Mouse (Mus musculus) heart, embryonic 16.5 days (tissue): ENCODE data around the gene Frem1. TPM values are rescaled to one million over a fixed set of nuclear protein-coding genes. Genes with fewer than 3 reads are reported as not detected.

Experiments used
- ATAC-seq: fragments of 200-750 bp; cut with Nextera tagmentation; replicated peaks from 2 replicates; pipeline ENCODE4 v1.8.0; 2017; ENCODE audit warnings: moderate number of reproducible peaks; ENCODE audit not compliant: insufficient read depth, low FRiP score; ENCODE audit errors: extremely low read depth
- H3K27ac ChIP-seq: fragments of 300-500 bp; sonication (generic); 2 replicates; pipeline ENCODE4 v1.5.1; 2014; ENCODE audit warnings: mild to moderate bottlenecking, low read length, control low read depth, moderate library complexity
- H3K27me3 ChIP-seq: fragments of 300-500 bp; sonication (generic); 2 replicates; pipeline ENCODE4 v1.6.1; 2014; ENCODE audit warnings: low read length, mixed read lengths; ENCODE audit not compliant: control insufficient read depth, insufficient read depth
- H3K36me3 ChIP-seq: fragments of 300-500 bp; sonication (generic); 2 replicates; pipeline ENCODE4 v1.6.1; 2014; ENCODE audit not compliant: control insufficient read depth, insufficient read depth
- H3K4me1 ChIP-seq: fragments of 300-500 bp; sonication (generic); 2 replicates; pipeline ENCODE4 v1.6.1; 2014; ENCODE audit warnings: low read length, mixed read lengths; ENCODE audit not compliant: control insufficient read depth, insufficient read depth
- H3K4me2 ChIP-seq: fragments of 300-500 bp; sonication (generic); 2 replicates; pipeline ENCODE4 v1.6.1; 2014; ENCODE audit warnings: low read depth, mild to moderate bottlenecking, control low read depth, low read length
- H3K4me3 ChIP-seq: fragments of 300-500 bp; sonication (generic); 2 replicates; pipeline ENCODE4 v1.5.1; 2014; ENCODE audit warnings: mild to moderate bottlenecking, control low read depth, low read length
- H3K9ac ChIP-seq: fragments of 300-500 bp; sonication (generic); 2 replicates; pipeline ENCODE4 v1.6.1; 2014; ENCODE audit warnings: low read length, control low read depth
- H3K9me3 ChIP-seq: fragments of 300-500 bp; sonication (generic); replicated peaks from 2 replicates; pipeline ENCODE4 v1.6.1; 2016; ENCODE audit warnings: low read length; ENCODE audit not compliant: control insufficient read depth
- WGBS: fragments of 180-500 bp; shearing (Covaris S2); extraction: QIAGEN DNeasy Blood & Tissue Kit; methylation state at CpG from one replicate; pipeline ENCODE4 v1.1.7; 2014; 5-methylcytosine and 5-hydroxymethylcytosine counted together
- polyA plus RNA-seq: library from polyadenylated mRNA; unstranded; fragments of >200 nt; fragmentation: Nextera tagmentation; extraction: Ambion mirVana; gene quantifications from 2 replicates; pipeline ENCODE4 v1.2.1, GENCODE M21; 2015

The Frem1 gene
- 2.4 and 5.4 TPM in 2 replicates for polyA plus RNA-seq

GRCm38 (mm10) chr4:83051634-83052577 lies at the start of gene Frem1:
Gene Frem1 (minus strand): TSS chr4:83052339.
- Histone ChIP-seq H3K4me2 (peak within 1 kb of the TSS; percentile 63), H3K27me3 (no peaks in the 10 kb centered on the region; the same call in 1 of the 2 replicates), H3K4me3 (peak within 1 kb of the TSS; percentile 47), H3K27ac (peak within 1 kb of the TSS; percentile 54; the same call in 1 of the 2 replicates), H3K36me3 (no peaks in the 10 kb centered on the region), H3K9ac (peak within 1 kb of the TSS; percentile 46), H3K9me3 (no peaks in the 10 kb centered on the region), H3K4me1 (peaks cover 23% of the 10 kb centered on the region)
- ATAC-seq = peak; percentile 82
- WGBS = 5% methylated on average over 24 of the region's 24 CpGs

- Histone ChIP-seq H3K4me1 (peaks cover 1% of the 10 kb centered on the region; the same call in 1 of the 2 replicates), H3K9ac (no peak overlapping the region), H3K27ac (no peak overlapping the region), H3K27me3 (no peaks in the 10 kb centered on the region), H3K36me3 (no peaks in the 10 kb centered on the region), H3K4me3 (no peak overlapping the region), H3K4me2 (no peak overlapping the region), H3K9me3 (no peaks in the 10 kb centered on the region)
- 80% methylated on average over 7 of the region's 7 CpGs for WGBS
- ATAC-seq = no peak
These were observed 46.9 kb upstream of the Frem1 start for GRCm38 (mm10) chr4:83099025-83099424.

- H3K4me2 ChIP-seq = no peak overlapping the region
- no peak overlapping the region for H3K27ac ChIP-seq
- no peaks in the 10 kb centered on the region for H3K27me3 ChIP-seq
- no peaks in the 10 kb centered on the region for H3K9me3 ChIP-seq
- no peak overlapping the region for H3K4me3 ChIP-seq
- 81% methylated on average over 2 of the region's 2 CpGs for WGBS
- H3K36me3 ChIP-seq = no peaks in the 10 kb centered on the region
- ATAC-seq = no peak
- peaks cover 10% of the 10 kb centered on the region for H3K4me1 ChIP-seq
- H3K9ac ChIP-seq = no peak overlapping the region
These were observed 41.8 kb upstream of the Frem1 start for GRCm38 (mm10) chr4:83093941-83094340.

- no peaks in the 10 kb centered on the region for H3K27me3 ChIP-seq
- H3K9ac ChIP-seq = no peak overlapping the region
- WGBS = 24% methylated on average over 6 of the region's 6 CpGs
- peaks cover 10% of the 10 kb centered on the region for H3K4me1 ChIP-seq
- peak; percentile 91 for ATAC-seq
- no peaks in the 10 kb centered on the region for H3K9me3 ChIP-seq
- H3K4me3 ChIP-seq = no peak overlapping the region
- H3K27ac ChIP-seq = peak overlapping the region; percentile 61
- H3K36me3 ChIP-seq = no peaks in the 10 kb centered on the region
- no peak overlapping the region for H3K4me2 ChIP-seq
These were observed 38.7 kb upstream of the Frem1 start for GRCm38 (mm10) chr4:83090691-83091448.

- Histone ChIP-seq H3K9ac (no peak overlapping the region), H3K4me3 (no peak overlapping the region), H3K27me3 (no peaks in the 10 kb centered on the region), H3K4me1 (no peaks in the 10 kb centered on the region), H3K36me3 (no peaks in the 10 kb centered on the region), H3K27ac (peak overlapping the region; percentile 35; the same call in 1 of the 2 replicates), H3K4me2 (no peak overlapping the region), H3K9me3 (no peaks in the 10 kb centered on the region)
- 39% methylated on average over 13 of the region's 13 CpGs for WGBS
- no peak; the same call in 1 of the 2 replicates for ATAC-seq
These were observed 28.4 kb upstream of the Frem1 start for GRCm38 (mm10) chr4:83080364-83081174.

GRCm38 (mm10) chr4:83064191-83064590 lies 12.1 kb upstream of the Frem1 start:
- no peaks in the 10 kb centered on the region for H3K27me3 ChIP-seq
- no peak overlapping the region for H3K9ac ChIP-seq
- no peaks in the 10 kb centered on the region for H3K36me3 ChIP-seq
- H3K4me3 ChIP-seq = no peak overlapping the region
- no peaks in the 10 kb centered on the region for H3K4me1 ChIP-seq
- no peak for ATAC-seq
- 0 out of 2 replicates have a peak, but pooled peaks cover 2% of the 10 kb centered on the region for H3K9me3 ChIP-seq
- H3K4me2 ChIP-seq = no peak overlapping the region
- no peak overlapping the region for H3K27ac ChIP-seq
- WGBS = 53% methylated on average over 6 of the region's 6 CpGs

- ATAC-seq = no peak
- Histone ChIP-seq H3K36me3 (no peaks in the 10 kb centered on the region), H3K4me2 (no peak overlapping the region), H3K4me3 (no peak overlapping the region), H3K9ac (no peak overlapping the region), H3K9me3 (0 out of 2 replicates have a peak, but pooled peaks cover 2% of the 10 kb centered on the region), H3K4me1 (no peaks in the 10 kb centered on the region), H3K27ac (no peak overlapping the region), H3K27me3 (no peaks in the 10 kb centered on the region)
- WGBS = 60% methylated on average over 2 of the region's 2 CpGs
These were observed 9.4 kb upstream of the Frem1 start for GRCm38 (mm10) chr4:83061564-83061963.

GRCm38 (mm10) chr4:83058617-83059016 lies 6.5 kb upstream of the Frem1 start:
- 65% methylated on average over 2 of the region's 2 CpGs for WGBS
- Histone ChIP-seq H3K36me3 (no peaks in the 10 kb centered on the region), H3K27ac (no peak overlapping the region), H3K27me3 (no peaks in the 10 kb centered on the region), H3K4me1 (no peaks in the 10 kb centered on the region), H3K4me2 (no peak overlapping the region), H3K4me3 (no peak overlapping the region), H3K9ac (no peak overlapping the region), H3K9me3 (0 out of 2 replicates have a peak, but pooled peaks cover 2% of the 10 kb centered on the region)
- no peak for ATAC-seq
